Mouse (Mus musculus) frontal cortex, postnatal 36 days (tissue): ENCODE data around the gene Ddx42.
"Not testable (repeated sequence)": the region's sequence is repeated elsewhere in the genome, so short reads cannot be mapped to it uniquely, and the experiment has no call there.

Experiments used
- DNase-seq, 2 experiments: peaks; one replicate each; pipeline ENCODE4 v3.0.0; 2022; ENCODE audit warnings: low spot score in 2 of 2

Gene Ddx42

DNA sequence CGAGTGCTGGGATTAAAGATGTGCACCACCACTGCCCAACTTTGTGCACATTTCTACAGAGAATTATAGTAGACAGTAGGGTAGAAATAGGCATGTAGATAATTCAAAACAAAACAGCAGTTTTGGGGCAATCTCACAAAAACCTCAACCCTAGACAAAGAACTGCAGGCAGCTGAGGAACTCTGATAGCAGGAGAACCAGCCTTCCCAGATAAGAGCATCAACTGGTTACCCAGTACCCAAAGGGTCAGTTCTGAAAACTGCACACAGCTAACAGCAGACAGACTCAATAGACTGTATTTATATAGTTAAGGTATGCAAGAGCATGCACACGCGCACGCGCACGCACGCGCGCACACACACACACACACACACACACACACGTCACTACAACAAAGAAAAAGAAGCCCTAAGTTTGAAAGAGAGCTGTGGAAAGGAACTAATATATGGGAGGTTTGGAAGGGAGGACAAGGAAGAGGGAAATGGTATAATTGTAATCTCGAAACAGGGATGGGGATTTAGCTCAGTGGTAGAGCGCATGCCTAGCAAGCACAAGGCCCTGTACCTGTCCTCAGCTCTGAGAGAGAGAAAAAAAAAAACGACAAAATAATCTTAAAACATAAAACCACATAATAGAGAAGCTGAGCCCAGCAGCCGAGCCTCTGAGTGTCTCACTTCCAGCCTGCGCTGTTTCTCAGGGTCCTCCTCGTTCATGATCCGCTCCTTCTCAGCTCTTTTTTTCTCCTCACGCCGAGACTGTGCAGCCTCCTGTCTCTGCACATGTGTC, 15.2 kb upstream of the Ddx42 start:
- DNase-seq: no peak

DNA sequence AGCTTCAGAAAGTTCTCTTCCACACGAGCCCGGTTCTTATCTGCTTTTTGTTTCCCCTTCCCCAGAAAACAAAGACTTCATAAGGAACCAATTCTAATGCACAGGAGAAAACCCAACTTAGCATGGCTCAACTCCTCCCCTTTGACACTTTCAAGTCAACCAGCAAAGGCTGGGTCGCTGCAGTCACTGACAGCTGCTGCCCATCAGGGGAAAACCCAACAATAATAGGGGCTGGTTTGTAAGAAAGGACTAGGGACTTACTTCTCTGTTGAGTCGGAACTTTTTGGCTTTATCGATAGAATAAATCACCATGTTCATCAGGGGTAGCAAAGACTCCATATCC, 14.6 kb upstream of the Ddx42 start, which contains the start of gene Strada:
TSS of gene Strada (minus strand) at position 46 of the 343 bp plus-strand sequence.
- DNase-seq: no peak

DNA sequence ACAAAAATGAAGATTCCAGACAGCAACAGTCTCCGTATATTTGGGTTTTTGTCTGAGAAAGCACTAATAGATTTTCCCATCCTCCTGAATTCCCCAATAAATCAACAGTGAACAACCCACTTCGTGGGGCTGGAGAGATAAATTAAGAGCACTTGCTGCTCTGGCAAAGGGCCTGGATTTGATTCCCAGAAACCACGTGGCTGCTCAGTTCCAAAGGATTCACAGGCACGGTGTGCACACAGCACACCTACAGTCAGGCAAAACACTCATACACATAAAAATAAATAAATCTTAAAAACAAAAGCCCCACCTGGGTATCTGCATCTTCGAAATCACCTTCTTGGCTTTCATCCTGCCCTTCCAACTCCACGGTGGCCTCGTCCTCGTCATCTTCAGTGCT, 4.0 kb upstream of the Ddx42 start:
- no peak for DNase-seq

DNA sequence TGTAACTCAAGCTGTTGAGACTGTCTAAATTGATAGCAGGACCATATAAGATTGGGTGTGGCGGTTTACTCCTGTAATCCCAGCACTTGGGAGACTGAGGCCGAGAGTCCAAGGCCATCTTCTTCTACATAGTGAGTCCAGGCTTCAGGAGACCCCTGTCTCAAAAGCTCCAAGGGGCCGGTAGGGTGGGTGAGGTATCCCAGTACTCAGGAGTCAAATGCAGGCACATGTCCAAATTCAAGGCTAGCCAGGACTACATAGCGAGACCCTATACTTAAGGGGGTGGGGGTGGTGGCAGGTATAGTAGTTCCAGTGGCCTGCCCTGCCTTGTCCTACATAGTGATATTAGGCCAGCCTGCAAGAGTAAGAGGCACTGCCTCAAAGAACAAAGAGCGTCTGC, 1.9 kb upstream of the Ddx42 start:
- DNase-seq: no peak

DNA sequence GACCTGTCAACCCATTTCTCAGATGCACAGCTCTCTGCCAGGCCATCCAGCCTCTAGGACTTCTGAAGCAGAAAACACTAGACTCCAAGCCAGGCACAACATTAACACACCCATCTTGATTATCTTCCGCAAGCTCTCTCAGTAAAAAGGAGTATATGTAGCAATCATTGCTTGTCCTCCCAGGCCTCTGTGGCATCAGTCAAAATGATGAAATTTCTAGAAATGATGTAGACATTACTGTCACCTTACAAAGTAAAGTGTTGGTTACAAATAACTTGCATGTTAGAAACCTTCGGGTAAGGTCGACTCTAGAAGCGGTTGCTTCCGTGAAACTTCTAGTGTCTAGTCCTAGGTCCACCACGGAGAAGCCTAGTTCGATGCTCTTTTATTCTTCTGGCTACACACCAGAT, 1.3 kb upstream of the Ddx42 start:
- no peak for DNase-seq

DNA sequence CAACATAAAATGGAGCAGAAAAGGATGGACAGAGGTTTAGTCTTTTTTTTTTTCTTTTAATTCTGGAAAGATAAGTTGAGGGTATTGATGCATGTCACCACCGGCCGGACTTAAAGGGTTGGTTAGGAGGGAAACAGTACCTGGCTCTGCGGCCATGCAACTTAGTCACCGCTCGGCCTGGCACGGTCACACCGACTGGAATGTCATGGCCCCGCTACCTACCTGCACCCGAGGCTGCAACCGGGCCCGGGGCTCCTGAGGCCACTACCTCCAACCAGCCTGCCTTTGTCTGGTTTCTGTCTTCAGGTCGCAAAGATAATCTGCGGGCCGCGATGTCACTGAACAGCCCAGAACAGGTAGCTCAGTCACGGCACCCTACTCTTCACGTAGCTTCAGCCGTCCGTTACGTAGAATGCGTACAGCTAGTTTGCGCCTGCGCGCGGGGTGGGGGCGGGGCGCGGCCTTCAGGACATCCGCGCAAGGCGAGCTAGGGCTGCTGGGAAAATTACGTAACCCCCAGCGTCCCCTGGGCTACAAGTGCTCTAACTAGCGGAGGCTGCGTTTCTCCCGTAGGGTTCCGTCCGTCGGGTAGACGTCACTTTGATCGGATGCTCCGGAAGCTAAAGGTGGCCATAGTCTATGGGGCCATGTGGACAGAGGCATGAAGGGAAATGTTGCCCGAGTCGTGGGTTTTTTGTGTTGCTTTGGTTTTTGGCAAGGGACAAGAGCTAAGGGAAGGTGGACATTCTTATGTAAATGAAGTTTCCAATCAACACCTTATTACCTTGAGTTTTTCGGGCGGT, 598 bp upstream of the Ddx42 start, which contains the start of gene Ccdc47:
TSS of gene Ccdc47 (minus strand) at position 418 of the 803 bp plus-strand sequence.
- peak; percentile 95 to 97 for DNase-seq

DNA sequence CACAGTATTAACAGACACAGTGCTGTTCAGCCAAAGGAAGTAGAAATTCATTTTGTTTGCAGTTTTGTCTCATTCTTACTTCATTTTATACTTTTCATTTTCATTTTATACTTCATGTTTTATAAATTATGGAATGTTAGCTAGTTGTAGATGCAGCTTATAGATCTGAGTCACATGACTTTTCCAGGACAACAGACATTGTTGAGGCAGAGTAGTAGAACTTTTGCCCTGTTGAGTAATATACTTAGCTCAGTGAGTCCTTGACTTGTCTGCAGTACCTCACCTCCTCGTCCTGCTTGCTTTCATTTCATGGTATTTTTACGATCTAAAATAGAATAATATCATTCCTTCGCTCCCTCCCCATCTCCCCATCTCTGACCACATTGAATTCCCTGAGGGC, 3.9 kb downstream of the Ddx42 start:
- DNase-seq: no peak

DNA sequence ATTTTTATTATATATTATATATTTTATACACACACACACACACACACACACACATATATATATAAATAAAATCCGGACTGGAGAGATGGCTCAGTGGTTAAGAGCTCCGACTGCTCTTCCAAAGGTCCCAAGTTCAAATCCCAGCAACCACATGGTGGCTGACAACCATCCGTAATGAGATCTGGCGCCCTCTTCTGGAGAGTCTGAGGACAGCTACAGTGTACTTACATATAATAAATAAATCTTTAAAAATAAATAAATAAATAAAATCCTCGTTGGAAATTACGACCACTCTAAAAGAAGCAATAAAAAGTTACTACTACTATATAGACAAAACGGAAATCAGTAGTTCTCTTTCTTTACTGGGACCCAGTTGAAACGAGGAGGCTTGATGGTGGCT, 17.3 kb downstream of the Ddx42 start:
- not testable (repeated sequence) for DNase-seq

DNA sequence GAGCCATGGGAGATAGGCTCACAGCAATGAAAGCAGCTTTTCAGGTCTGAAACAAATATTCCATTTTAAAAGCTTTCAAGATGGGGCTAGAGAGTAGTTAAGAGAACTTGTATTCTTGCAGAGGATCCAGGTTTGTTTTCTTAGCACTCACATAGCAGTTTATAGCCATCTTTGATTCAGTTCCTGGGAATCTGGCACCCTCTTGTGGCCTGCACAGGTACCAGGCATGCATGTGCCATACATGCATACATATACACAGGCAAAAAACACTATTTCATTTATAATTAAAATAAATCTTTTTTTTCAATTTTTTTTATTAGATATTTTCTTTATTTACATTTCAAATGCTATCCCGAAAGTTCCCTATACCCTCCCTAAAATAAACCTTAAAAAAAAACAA, 30.1 kb downstream of the Ddx42 start:
- no peak for DNase-seq

DNA sequence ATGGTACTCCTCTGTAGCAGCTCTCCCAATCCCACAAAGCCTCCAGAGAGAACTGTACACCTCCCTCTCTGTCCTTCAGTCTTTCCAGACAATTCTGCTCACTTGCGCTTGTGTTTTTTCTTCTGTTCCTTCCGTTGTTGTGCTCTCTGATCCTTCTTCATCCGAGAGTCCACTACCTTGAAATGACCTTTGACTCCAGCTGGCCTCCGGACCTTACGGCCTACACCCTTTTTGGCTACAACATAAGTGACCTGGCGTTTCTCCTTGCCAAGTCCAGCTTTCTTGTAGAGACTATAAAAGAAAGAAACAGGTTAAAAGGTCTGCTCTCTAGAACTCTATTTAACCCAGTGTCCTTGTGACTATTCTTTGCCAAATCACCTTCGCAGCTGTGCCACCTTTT, 32.6 kb downstream of the Ddx42 start:
- no peak for DNase-seq

DNA sequence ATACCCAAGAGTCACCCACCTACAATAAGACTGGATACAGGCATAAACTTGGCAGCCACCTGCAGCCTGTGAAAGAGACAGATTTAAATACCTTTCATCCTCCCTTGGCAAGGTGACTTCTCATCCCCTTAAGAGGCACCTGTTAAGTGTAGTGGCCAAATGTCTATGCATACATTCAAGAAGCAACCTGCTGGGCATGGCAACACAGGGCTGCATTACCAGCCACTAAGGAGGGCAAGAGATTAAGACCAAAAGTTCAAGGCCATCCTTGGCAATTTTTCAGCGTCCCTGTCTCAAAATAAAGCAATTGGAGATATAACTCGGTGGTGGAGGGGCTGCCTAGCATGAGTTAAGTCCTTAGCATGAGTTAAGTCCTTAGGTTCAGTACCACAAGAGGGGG, 38.0 kb downstream of the Ddx42 start:
- no peak for DNase-seq

DNA sequence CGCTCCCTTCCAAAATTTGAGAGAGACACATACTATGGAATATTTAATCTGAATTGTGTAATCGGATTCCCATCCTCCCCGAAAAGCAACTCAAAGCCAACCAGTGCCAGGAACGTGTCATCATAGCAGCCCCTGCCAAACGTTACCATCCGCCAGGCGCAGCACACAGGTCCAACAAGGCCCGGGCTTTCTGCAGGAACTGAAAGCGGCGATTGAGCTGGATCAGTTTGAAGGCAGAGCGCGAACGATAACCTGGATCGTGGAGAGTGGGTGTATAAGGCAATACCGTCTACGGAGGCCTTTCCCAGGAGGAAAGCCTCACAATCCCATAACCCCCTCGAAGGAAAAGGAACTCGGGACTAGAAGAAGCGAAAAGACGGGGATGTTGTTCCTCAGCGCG, 38.4 kb downstream of the Ddx42 start:
- no peak for DNase-seq

DNA sequence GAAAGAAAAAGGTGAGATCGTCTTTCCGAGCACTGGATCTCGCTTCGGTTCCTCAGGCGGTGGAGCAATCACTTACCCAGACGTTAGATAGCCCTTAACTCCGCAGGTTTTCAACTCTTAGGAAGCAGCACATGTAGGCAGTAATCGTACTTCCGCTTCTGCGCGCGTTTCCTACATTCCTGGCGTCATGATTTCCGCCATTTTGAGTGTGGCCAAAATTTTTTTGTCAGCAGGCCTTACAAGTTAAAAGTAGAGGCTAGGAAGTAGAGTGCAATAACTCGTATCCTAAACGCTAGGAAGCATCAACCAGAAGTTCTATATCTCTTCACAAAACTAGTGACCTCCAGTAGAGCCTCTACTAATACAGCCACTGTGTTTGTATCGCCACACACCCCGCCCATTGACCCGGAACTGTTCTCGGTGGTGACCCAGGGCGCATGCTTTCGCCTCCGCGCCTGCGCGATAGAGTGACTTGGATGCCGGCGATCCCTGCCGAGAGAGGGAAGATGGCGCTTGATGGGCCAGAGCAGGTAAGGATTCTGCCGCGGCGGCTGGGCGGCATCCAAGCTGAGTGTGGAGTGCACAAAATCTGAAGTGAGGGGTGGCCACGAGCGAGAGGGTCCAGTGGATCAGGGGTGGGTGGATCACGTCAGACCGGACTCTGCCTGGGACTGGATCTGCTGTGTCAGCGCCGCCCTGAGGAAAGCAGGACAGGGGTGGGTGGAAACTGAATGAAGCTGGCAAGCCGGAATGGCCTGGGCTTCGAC, 39.1 kb downstream of the Ddx42 start, which contains the start of the genes Ftsj3 and Psmc5:
TSS of gene Ftsj3 (minus strand) at position 395 of the 767 bp plus-strand sequence.
TSS of gene Psmc5 (plus strand) at position 470 of the 767 bp plus-strand sequence.
- DNase-seq: peak; percentile 98 to 99

DNA sequence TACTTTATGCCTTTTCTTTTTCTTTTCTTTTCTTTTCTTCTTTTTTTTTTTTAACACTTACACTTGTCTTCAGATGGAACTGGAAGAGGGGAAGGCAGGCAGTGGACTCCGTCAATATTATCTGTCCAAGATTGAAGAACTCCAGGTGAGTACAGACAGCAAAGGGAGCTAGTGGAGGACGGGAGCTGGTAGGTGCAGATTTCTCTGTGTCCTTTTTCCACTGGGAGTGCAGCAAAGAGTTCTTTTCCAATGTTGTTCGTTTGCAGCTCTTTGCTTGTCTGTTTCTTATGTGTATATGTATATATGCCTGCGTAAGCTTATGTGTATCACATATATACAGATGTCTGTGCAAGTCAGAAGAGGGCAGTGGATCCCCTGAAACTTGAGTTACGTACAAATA, 40.0 kb downstream of the Ddx42 start:
- DNase-seq: no peak

DNA sequence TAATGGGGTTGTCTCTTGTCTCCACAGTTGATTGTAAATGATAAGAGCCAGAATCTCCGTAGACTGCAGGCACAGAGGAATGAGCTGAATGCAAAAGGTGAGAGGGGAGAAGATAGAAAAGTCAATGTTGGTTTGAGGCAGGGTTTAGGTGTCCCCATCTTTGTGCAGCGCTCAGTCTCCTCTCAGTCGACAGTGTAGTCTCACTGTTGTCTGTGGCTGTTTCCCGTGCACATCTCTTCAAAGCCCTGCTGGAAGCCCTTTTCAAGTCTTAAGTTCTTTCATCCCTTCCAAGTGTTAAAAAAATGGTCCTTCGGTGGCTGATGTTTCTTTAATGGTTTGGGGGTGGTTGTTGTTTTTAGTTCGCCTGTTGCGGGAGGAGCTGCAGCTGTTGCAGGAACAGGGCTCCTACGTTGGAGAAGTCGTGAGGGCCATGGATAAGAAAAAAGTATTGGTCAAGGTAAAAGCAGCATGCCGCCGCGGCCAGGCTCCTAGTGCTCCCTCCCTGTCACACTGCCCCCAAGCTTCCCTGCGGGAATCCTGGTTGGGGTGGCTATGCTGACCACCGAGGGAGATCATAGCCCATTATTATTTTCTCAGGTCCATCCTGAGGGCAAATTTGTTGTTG, 44.2 kb downstream of the Ddx42 start:
- no peak for DNase-seq

DNA sequence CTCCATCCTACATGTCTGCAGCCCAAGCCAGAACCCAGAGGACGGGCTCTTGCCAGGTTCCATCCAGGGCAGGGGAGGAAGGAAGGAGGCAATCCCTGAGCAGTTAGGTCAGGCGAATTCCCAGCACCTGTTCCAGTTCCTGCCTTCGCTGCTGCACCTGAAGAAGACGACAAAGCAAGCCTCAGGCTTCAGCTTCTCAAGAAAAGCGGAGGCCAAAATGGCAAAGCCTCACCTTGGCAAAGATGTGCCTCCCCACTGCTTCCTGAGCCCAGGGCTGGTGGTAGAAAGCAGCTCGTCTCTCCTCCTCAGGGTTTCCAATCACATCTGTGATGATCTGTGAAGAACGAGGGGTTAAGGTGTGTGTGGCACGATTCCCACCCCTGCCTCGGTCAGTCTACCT, 47.2 kb downstream of the Ddx42 start:
- no peak for DNase-seq

DNA sequence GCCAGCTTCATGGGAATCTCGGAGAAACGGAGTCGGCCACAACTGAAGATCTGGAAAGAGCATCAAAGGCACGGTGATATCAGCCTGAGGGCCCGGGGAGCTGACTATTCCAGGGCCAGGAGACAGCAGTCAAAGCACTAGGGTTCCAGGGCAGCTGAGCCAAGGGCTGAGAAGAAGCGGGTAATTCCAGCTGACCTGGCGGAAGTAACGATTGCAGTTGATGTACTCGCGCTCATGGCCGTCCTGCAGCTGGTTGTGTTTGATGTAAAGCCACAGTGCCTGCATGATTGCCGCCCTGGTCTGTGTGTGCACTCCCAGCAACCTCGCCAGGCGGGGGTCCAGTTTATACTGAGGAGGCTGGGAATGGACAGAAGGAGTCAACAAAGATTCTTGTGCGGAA, 48.3 kb downstream of the Ddx42 start:
- DNase-seq: no peak

DNA sequence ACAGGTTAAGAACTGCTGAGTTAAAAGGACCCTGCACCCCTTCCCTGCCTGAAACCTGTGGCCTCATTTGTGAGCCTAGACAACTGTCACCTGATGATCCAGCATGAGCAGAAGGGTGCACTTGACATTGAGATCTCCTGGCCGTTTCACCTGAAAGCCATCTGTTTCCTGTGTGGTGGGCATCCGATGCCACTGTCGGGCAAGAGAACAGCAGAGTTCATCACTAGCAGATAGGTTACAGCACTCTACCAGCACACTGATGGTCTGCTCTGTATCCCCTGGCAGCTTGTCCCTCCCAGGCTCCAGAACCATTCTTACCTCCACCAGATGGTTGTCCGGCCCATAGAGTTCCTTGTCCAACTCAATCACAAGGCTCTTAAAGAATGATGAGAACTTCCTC, 48.8 kb downstream of the Ddx42 start:
- no peak for DNase-seq

DNA sequence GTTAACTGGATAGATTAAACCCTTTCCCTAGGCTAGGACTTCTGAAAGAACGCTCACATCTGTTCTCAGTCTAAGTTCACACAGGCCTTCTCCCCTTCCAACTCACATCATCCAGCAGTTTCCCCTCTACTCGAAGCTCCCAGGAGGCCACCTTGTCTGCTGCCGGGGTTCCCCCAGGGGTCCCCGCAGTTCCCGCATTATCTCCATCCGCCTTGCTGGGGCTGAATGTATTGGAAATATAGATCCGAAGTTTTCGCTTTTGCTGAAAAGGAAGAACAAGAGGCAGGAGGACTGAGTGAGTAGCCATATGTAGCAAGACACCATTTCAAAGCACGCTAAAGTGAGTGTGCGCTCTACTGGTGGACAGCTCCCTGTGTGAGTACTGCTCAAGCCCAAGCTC, 49.7 kb downstream of the Ddx42 start:
- DNase-seq: no peak

DNA sequence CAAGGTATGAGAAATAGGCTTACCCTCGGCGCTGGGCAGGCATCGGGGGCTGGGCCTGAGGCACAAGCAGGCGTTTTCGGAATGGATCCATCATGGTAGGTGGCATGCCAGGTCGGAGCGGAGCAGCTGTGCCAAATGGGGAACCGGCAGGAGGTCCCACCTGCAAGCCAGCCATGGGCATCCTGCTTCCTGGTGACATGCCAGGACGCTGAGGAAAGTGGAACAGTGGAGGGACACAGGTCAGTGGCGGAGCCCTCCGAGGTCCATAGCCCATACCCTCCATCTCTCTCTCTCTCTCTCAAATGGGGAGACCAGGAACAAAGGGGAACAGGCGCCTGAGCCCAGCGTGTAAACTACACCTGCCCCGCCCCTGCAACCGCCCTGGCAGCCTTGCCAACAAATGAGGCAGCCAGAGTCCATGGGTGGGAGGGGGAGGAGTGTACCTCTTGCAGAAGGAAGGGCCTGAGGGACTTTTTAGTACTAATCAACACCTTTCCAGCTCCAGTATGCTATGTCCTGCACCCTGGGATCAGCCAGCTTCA, 50.7 kb downstream of the Ddx42 start:
- DNase-seq: no peak

DNA sequence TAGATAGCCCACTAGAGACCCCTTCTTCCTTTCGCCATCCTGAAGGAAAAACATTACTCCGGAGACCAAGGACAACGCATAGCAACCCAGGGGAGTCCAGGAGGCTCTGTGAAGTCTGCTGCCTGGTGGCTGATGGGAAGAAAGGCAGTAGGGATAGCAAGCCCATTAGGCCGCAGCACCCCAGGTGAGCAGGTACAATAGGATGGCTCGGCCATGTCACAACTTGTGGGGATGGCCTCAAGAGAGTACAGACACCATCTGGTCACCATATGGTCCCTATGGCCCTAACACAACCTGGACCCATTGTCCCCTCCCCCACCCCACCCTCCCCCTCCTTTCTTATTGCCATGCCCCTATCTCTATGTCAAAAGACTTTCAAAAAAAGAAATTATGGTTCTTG, 51.1 kb downstream of the Ddx42 start:
- DNase-seq: no peak
